Mouse (Mus musculus): ENCODE results near the gene Dixdc1.

The Dixdc1 gene

GRCm38 (mm10) chr9:50698418-50699409 lies 40.6 kb downstream of the Dixdc1 start:
- peak; percentile 35 for DNase-seq (ENCODE audit: low spot score)

- DNase-seq (ENCODE audit: low spot score) = peak; percentile 67
Measured at GRCm38 (mm10) chr9:50697706-50698041, 41.6 kb downstream of the Dixdc1 start.

- DNase-seq (ENCODE audit: low spot score) = no peak
Measured at GRCm38 (mm10) chr9:50696851-50697705, 42.2 kb downstream of the Dixdc1 start.

GRCm38 (mm10) chr9:50695153-50695552 lies 44.2 kb downstream of the Dixdc1 start:
- DNase-seq (ENCODE audit: low spot score) = no peak

- peak; percentile 20 for DNase-seq (ENCODE audit: low spot score)
Measured at GRCm38 (mm10) chr9:50693631-50694030, 45.7 kb downstream of the Dixdc1 start.

GRCm38 (mm10) chr9:50692626-50693580 lies 46.4 kb downstream of the Dixdc1 start:
- no peak for DNase-seq (ENCODE audit: low spot score)

- DNase-seq (ENCODE audit: low spot score) = no peak
Measured at GRCm38 (mm10) chr9:50686866-50687652, 52.3 kb downstream of the Dixdc1 start.

GRCm38 (mm10) chr9:50681727-50682126 lies 57.6 kb downstream of the Dixdc1 start:
- no peak for DNase-seq (ENCODE audit: low spot score)

- DNase-seq (ENCODE audit: low spot score) = no peak
Measured at GRCm38 (mm10) chr9:50679406-50679805, 59.9 kb downstream of the Dixdc1 start.

GRCm38 (mm10) chr9:50674771-50675170 lies 64.5 kb downstream of the Dixdc1 start:
- no peak for DNase-seq (ENCODE audit: low spot score)

- peak; percentile 44 for DNase-seq (ENCODE audit: low spot score)
Measured at GRCm38 (mm10) chr9:50670690-50671089, 68.6 kb downstream of the Dixdc1 start.

GRCm38 (mm10) chr9:50667579-50668498 lies 71.5 kb downstream of the Dixdc1 start:
- DNase-seq (ENCODE audit: low spot score) = no peak

GRCm38 (mm10) chr9:50666442-50666841 lies 72.9 kb downstream of the Dixdc1 start:
- no peak for DNase-seq (ENCODE audit: low spot score)

- no peak for DNase-seq (ENCODE audit: low spot score)
Measured at GRCm38 (mm10) chr9:50664826-50665225, 74.5 kb downstream of the Dixdc1 start.

- DNase-seq (ENCODE audit: low spot score) = peak; percentile 12
Measured at GRCm38 (mm10) chr9:50660431-50660830, 78.9 kb downstream of the Dixdc1 start.

GRCm38 (mm10) chr9:50659392-50660217 lies 79.7 kb downstream of the Dixdc1 start, which contains the start of gene Dlat:
Dlat (minus strand) TSS chr9:50659780.
- peak; percentile 88 for DNase-seq (ENCODE audit: low spot score)

- no peak for DNase-seq (ENCODE audit: low spot score)
Measured at GRCm38 (mm10) chr9:50658941-50659388, 80.4 kb downstream of the Dixdc1 start.

GRCm38 (mm10) chr9:50658391-50658790 lies 80.9 kb downstream of the Dixdc1 start:
- no peak for DNase-seq (ENCODE audit: low spot score)

GRCm38 (mm10) chr9:50650503-50650902 lies 88.8 kb downstream of the Dixdc1 start:
- DNase-seq (ENCODE audit: low spot score) = no peak

All from ovary, postnatal 36 days (tissue).